Mouse (Mus musculus): ENCODE data around the gene Hspa1l.
"Not testable (repeated sequence)": the region's sequence is repeated elsewhere in the genome, so short reads cannot be mapped to it uniquely, and the experiment has no call there.

The Hspa1l gene

DNA sequence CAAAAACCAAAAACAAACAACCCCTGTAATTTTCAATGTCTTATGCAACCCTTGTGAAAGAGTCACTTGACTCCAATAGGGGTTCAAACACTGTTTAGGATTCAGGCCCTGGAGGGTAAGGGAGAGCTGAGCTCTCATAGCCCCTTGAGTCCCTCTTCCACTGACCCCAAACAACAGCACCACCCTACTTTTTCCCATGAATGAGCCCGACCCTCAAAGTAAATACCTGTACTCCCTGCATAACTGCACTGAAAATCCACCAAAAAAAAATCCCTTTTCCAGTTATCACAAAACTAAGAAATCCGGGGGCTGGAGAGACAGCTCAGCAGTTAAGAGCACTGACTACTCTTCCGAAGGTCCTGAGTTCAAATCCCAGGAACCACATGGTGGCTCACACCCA lies 16.6 kb upstream of the Hspa1l start:
- Histone ChIP-seq H3K4me3 (replicated peaks; ENCODE audit: low read length) (no peak overlapping the region), H3K9me3 (ENCODE audit: low read length) (no peaks in the 10 kb centered on the region), H3K27me3 (ENCODE audit: insufficient read depth, low read length) (peaks cover 26% of the 10 kb centered on the region), H3K4me1 (replicated peaks; ENCODE audit: low read depth, low read length) (peaks cover 19% of the 10 kb centered on the region), H3K36me3 (ENCODE audit: insufficient read depth, low read length) (peaks cover 12% of the 10 kb centered on the region)
- TF ChIP-seq NANOG (IDR thresholded peaks at IDR 0.05; ENCODE audit: borderline replicate concordance, low read length) (no peak), CTCF (conservative IDR thresholded peaks at IDR 0.05; ENCODE audit: low read length) (no peak), POU5F1 (IDR thresholded peaks at IDR 0.05; ENCODE audit: borderline replicate concordance, low read length) (no peak)

- H3K4me3 ChIP-seq (replicated peaks; ENCODE audit: low read length), result no peak overlapping the region
- H3K27me3 ChIP-seq (ENCODE audit: insufficient read depth, low read length), result peaks cover 30% of the 10 kb centered on the region
- H3K4me1 ChIP-seq (replicated peaks; ENCODE audit: low read depth, low read length), result peaks cover 19% of the 10 kb centered on the region
- H3K9me3 ChIP-seq (ENCODE audit: low read length), result no peaks in the 10 kb centered on the region
- TF ChIP-seq CTCF (conservative IDR thresholded peaks at IDR 0.05; ENCODE audit: low read length), result no peak
- TF ChIP-seq NANOG (IDR thresholded peaks at IDR 0.05; ENCODE audit: borderline replicate concordance, low read length), result no peak
- no peak for TF ChIP-seq POU5F1 (IDR thresholded peaks at IDR 0.05; ENCODE audit: borderline replicate concordance, low read length)
- H3K36me3 ChIP-seq (ENCODE audit: insufficient read depth, low read length), result peaks cover 8% of the 10 kb centered on the region
Observed at GRCm38 (mm10) chr17:34956340-34956739, 16.2 kb upstream of the Hspa1l start.

GRCm38 (mm10) chr17:34957291-34957690 lies 15.2 kb upstream of the Hspa1l start:
- not testable (repeated sequence) for H3K36me3 ChIP-seq (ENCODE audit: insufficient read depth, low read length); H3K4me3 ChIP-seq (replicated peaks; ENCODE audit: low read length); H3K9me3 ChIP-seq (ENCODE audit: low read length)
- Histone ChIP-seq H3K4me1 (replicated peaks; ENCODE audit: low read depth, low read length) (peaks cover 24% of the 10 kb centered on the region), H3K27me3 (ENCODE audit: insufficient read depth, low read length) (peaks cover 37% of the 10 kb centered on the region)

- H3K36me3 ChIP-seq (ENCODE audit: insufficient read depth, low read length); H3K4me3 ChIP-seq (replicated peaks; ENCODE audit: low read length); H3K9me3 ChIP-seq (ENCODE audit: low read length): not testable (repeated sequence)
- Histone ChIP-seq H3K27me3 (ENCODE audit: insufficient read depth, low read length) (peaks cover 37% of the 10 kb centered on the region), H3K4me1 (replicated peaks; ENCODE audit: low read depth, low read length) (peaks cover 30% of the 10 kb centered on the region)
Observed at GRCm38 (mm10) chr17:34957966-34958365, 14.5 kb upstream of the Hspa1l start.

GRCm38 (mm10) chr17:34958734-34959129 lies 13.8 kb upstream of the Hspa1l start:
- H3K36me3 ChIP-seq (ENCODE audit: insufficient read depth, low read length); H3K9me3 ChIP-seq (ENCODE audit: low read length): not testable (repeated sequence)
- Histone ChIP-seq H3K4me1 (replicated peaks; ENCODE audit: low read depth, low read length) (peaks cover 30% of the 10 kb centered on the region), H3K27me3 (ENCODE audit: insufficient read depth, low read length) (peaks cover 42% of the 10 kb centered on the region), H3K4me3 (replicated peaks; ENCODE audit: low read length) (peak overlapping the region; percentile 78)

DNA sequence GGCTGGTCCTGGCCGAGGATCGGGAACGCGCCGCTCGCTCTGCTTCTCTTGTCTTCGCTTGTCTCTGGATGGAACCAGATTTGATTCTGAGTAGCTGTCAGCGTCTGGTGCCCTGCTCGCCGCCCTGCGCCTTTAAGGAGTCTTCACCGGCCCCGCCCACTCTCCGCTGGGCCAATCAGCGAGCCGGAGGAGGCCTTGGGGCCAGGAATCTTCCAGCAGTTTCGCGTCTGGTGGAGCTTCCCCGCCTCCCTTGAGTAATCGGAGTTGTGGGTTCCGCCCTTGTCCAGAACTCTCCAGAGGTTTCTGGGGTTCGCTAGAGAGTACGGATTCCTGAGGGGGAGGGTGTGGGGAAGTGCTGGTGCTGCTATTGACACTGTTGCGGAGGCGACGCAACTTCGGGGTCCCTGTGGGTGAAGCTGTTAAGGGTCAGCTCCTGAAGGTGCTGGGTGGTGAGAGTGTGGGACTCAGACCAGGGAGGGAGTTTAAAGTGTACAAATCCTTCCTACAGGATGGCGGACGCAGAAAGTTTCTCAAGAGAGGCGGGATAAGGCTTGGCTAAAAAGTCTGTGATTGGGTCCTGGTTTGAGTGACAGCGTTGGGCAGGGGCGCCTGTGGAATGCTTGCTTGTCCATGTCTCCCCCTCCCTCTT lies 13.2 kb upstream of the Hspa1l start, which contains the start of gene Hspa1b:
Gene Hspa1b (minus strand): TSS at position 109 of the 649 bp plus-strand sequence.
- not testable (repeated sequence) for H3K9me3 ChIP-seq (ENCODE audit: low read length); H3K36me3 ChIP-seq (ENCODE audit: insufficient read depth, low read length)
- Histone ChIP-seq H3K4me3 (replicated peaks; ENCODE audit: low read length) (peak within 1 kb of the TSS; percentile 78), H3K4me1 (replicated peaks; ENCODE audit: low read depth, low read length) (peaks cover 33% of the 10 kb centered on the region), H3K27me3 (ENCODE audit: insufficient read depth, low read length) (peaks cover 42% of the 10 kb centered on the region)

GRCm38 (mm10) chr17:34959881-34960515 lies 12.5 kb upstream of the Hspa1l start:
- TF ChIP-seq NANOG (IDR thresholded peaks at IDR 0.05; ENCODE audit: borderline replicate concordance, low read length), result no peak
- TF ChIP-seq POU5F1 (IDR thresholded peaks at IDR 0.05; ENCODE audit: borderline replicate concordance, low read length), result no peak
- no peak for TF ChIP-seq CTCF (conservative IDR thresholded peaks at IDR 0.05; ENCODE audit: low read length)
- Histone ChIP-seq H3K4me3 (replicated peaks; ENCODE audit: low read length) (peak overlapping the region; percentile 78), H3K4me1 (replicated peaks; ENCODE audit: low read depth, low read length) (peaks cover 41% of the 10 kb centered on the region), H3K36me3 (ENCODE audit: insufficient read depth, low read length) (no peaks in the 10 kb centered on the region), H3K27me3 (ENCODE audit: insufficient read depth, low read length) (peaks cover 42% of the 10 kb centered on the region), H3K9me3 (ENCODE audit: low read length) (no peaks in the 10 kb centered on the region)

DNA sequence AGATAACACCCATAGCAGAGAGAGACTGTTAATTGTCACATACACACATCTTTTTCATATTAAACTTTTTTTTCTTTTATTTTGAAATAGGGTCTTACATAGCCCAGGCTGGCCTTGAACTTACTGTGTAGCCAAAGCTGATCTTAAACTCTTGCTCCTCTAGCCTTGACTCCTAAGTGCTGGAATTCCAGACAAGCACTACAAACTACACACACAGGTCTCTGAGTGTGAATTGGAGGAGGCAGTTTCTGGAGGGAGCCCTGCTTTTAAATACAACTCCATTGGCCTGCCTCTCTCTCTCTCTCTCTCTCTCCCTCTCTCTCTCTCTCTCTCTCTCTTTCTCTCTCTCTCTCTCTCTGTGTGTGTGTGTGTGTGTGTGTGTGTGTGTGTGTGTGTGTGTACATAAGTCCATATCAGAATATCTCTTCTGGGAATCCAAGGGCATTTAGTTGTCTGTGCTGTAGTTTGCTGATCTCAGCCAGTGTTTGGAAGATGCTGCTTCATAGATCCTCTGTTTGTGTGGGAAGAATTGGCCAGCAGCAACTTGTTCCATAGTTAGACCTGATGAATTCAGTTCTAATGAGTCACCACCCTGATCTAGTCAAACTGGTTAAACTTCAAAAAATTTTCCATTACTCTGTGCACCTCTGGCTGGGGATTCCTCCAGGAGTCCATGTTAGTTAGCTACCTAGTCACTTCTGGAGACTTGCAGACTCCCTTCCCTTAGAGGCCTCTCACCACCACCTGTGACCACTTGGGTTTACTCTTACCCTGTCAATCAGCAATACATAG lies 11.6 kb upstream of the Hspa1l start:
- H3K4me1 ChIP-seq (replicated peaks; ENCODE audit: low read depth, low read length), result peaks cover 50% of the 10 kb centered on the region
- H3K27me3 ChIP-seq (ENCODE audit: insufficient read depth, low read length), result peaks cover 37% of the 10 kb centered on the region
- TF ChIP-seq CTCF (conservative IDR thresholded peaks at IDR 0.05; ENCODE audit: low read length) (no peak), NANOG (IDR thresholded peaks at IDR 0.05; ENCODE audit: borderline replicate concordance, low read length) (no peak), POU5F1 (IDR thresholded peaks at IDR 0.05; ENCODE audit: borderline replicate concordance, low read length) (no peak)
- H3K4me3 ChIP-seq (replicated peaks; ENCODE audit: low read length), result no peak overlapping the region
- no peaks in the 10 kb centered on the region for H3K9me3 ChIP-seq (ENCODE audit: low read length)
- H3K36me3 ChIP-seq (ENCODE audit: insufficient read depth, low read length), result no peaks in the 10 kb centered on the region

GRCm38 (mm10) chr17:34962125-34962524 lies 10.4 kb upstream of the Hspa1l start:
- Histone ChIP-seq H3K27me3 (ENCODE audit: insufficient read depth, low read length) (peaks cover 30% of the 10 kb centered on the region), H3K4me1 (replicated peaks; ENCODE audit: low read depth, low read length) (peaks cover 51% of the 10 kb centered on the region), H3K4me3 (replicated peaks; ENCODE audit: low read length) (no peak overlapping the region), H3K9me3 (ENCODE audit: low read length) (no peaks in the 10 kb centered on the region), H3K36me3 (ENCODE audit: insufficient read depth, low read length) (no peaks in the 10 kb centered on the region)
- TF ChIP-seq POU5F1 (IDR thresholded peaks at IDR 0.05; ENCODE audit: borderline replicate concordance, low read length) (no peak), CTCF (conservative IDR thresholded peaks at IDR 0.05; ENCODE audit: low read length) (no peak), NANOG (IDR thresholded peaks at IDR 0.05; ENCODE audit: borderline replicate concordance, low read length) (no peak)
